Mouse (Mus musculus) embryonic fibroblast, embryonic 13.5 days (primary cell): ENCODE results near the gene Gm11639. TPM values are rescaled to one million over a fixed set of nuclear protein-coding genes. Genes with fewer than 3 reads are reported as not detected.

ENCODE experiments used
- H3K27ac ChIP-seq: 2 replicates; pipeline ENCODE4 v1.5.1; 2012; ENCODE audit warnings: low read length, control low read depth, inconsistent platforms; ENCODE audit not compliant: insufficient read depth
- H3K4me1 ChIP-seq: 2 replicates; pipeline ENCODE4 v1.6.1; 2011; ENCODE audit warnings: low read length; ENCODE audit not compliant: control insufficient read depth, insufficient read depth
- H3K4me3 ChIP-seq: 2 replicates; pipeline ENCODE4 v1.5.1; 2011; ENCODE audit warnings: mild to moderate bottlenecking, control low read depth, low read length; ENCODE audit not compliant: insufficient read depth
- CTCF ChIP-seq: IDR thresholded peaks from 2 replicates; pipeline ENCODE4 v1.5.1; 2011; ENCODE audit warnings: mild to moderate bottlenecking, control low read depth, low read length, moderate library complexity, borderline replicate concordance; ENCODE audit not compliant: insufficient read depth
- POLR2A ChIP-seq: IDR thresholded peaks from 2 replicates; pipeline ENCODE4 v1.6.1; 2011; ENCODE audit warnings: low read depth, mild to moderate bottlenecking, control low read depth, low read length, moderate library complexity
- polyA plus RNA-seq: library from polyadenylated mRNA; stranded (reverse); fragments of >200 nt; gene quantifications from 2 replicates; pipeline ENCODE4 v1.2.4, GENCODE M21; 2011; ENCODE audit warnings: low read depth; ENCODE audit not compliant: missing spikeins, insufficient read length

Gm11639 gene
- polyA plus RNA-seq, 1 experiment, result 0.04 TPM

GRCm38 (mm10) chr11:105158047-105158446 is 472.5 kb downstream of the Gm11639 start:
- Histone ChIP-seq H3K4me1 (peaks cover 7% of the 10 kb centered on the region; the same call in 1 of the 2 replicates), H3K4me3 (no peak overlapping the region), H3K27ac (no peak overlapping the region)
- TF ChIP-seq CTCF (no peak), POLR2A (no peak)

DNA sequence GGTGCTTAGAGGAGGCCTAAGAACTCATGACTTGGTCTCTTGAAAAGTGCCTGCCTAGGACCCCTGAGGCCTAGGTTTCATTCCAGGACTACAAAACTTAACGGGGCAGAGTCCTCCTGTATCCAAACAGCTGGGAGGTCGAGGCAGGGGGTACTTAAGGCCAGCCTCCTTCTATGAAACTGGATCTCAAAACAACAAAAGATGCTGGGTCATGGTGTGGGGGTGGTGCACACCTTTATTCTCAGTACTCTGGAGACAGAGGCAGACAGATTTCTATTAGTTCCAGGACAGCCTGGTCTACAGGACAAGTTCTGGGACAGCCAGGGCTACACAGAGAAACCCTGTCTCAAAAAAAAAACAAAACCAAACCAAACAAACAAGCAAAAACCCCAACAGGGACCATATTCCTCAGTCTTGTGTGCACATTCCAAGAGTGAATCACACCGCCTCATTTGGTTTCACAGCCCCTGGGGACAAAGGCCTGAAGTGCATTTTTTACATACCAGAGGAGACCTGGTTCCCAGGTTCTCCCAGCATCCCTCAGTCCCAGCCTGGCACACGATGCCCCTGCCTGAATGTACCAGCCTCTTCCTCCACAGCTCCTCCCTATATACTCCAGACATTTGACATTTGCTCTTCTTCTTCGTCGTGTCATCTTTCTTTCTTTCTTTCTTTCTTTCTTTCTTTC is 474.3 kb downstream of the Gm11639 start:
- TF ChIP-seq POLR2A (no peak), CTCF (no peak)
- H3K4me1 ChIP-seq, result peaks cover 3% of the 10 kb centered on the region; the same call in 1 of the 2 replicates
- H3K4me3 ChIP-seq, result no peak overlapping the region
- H3K27ac ChIP-seq, result no peak overlapping the region

- peaks cover 3% of the 10 kb centered on the region; the same call in 1 of the 2 replicates for H3K4me1 ChIP-seq
- no peak overlapping the region for H3K4me3 ChIP-seq
- H3K27ac ChIP-seq, result no peak overlapping the region
- no peak for TF ChIP-seq CTCF
- no peak for TF ChIP-seq POLR2A
Measured at GRCm38 (mm10) chr11:105161411-105161810, 475.9 kb downstream of the Gm11639 start.

- H3K4me3 ChIP-seq, result no peak overlapping the region
- TF ChIP-seq POLR2A (no peak), CTCF (no peak)
- no peak overlapping the region for H3K27ac ChIP-seq
- H3K4me1 ChIP-seq, result no peaks in the 10 kb centered on the region
Measured at GRCm38 (mm10) chr11:105164516-105165510, 479.3 kb downstream of the Gm11639 start.

DNA sequence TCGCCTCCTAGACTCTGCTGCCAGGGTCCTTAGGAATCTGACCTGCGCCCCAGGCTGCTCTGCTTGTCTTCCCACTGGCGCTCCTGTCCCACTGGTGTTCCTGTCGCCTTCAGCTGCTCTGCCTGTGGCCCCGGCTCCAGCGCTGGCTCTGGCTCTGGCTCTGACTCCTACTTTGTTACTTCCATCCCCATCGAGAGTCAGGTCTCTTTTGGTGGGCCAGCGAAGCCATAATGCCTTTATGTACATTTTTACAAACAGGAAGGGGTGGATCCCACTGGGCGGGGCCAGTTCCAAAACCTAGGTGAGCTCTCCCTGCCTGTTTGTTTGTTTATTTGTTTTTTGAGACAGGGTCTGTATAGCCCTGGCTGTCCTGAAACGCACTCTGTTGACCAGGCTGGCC is 481.3 kb downstream of the Gm11639 start:
- Histone ChIP-seq H3K4me1 (no peaks in the 10 kb centered on the region), H3K27ac (no peak overlapping the region), H3K4me3 (no peak overlapping the region)
- TF ChIP-seq POLR2A (no peak), CTCF (no peak)

Other genes with a start within 250 kb of the Gm11639 start
- gene Kansl1, start 216.8 kb upstream of the Gm11639 start, polyA plus RNA-seq, result 55.3 and 66.2 TPM in 2 replicates
- gene Cdc27, start 135.1 kb upstream of the Gm11639 start, polyA plus RNA-seq, result 101 and 111 TPM in 2 replicates
- 1.6 and 2.7 TPM in 2 replicates for gene Myl4, start 135.0 kb upstream of the Gm11639 start, polyA plus RNA-seq
- gene Itgb3, start 77.7 kb upstream of the Gm11639 start, polyA plus RNA-seq, result 19.2 and 28.9 TPM in 2 replicates